Mouse (Mus musculus): ENCODE measurements at regions not wholly inside any gene's neighbourhood (a gene's known extent, or its start where the extent isn't known, plus 50 kb on each side); places are given as distances from the start of the nearest gene placed in this dataset.

DNA sequence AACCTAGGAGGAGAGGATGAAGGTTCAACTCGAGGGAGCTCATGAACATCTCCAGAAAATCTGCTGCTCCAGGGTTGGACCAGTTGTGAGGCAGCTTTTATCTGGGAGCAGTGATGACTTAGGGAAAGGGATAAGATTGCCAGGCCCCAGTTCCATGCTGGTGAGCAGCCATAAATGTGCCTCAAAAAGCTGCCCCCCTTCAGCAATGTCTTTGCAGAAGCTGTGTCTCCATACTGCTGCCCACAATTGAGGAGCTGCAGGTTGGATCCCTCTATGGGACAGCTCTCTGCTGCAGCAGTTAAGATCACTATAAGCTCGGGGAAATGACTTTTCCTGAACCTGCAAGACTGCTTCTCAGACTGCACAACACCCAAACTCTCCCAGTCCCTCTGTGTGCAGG, 543.7 kb downstream of the Nfib start:
- no peak for DNase-seq (ENCODE audit: low read depth, low spot score)

DNA sequence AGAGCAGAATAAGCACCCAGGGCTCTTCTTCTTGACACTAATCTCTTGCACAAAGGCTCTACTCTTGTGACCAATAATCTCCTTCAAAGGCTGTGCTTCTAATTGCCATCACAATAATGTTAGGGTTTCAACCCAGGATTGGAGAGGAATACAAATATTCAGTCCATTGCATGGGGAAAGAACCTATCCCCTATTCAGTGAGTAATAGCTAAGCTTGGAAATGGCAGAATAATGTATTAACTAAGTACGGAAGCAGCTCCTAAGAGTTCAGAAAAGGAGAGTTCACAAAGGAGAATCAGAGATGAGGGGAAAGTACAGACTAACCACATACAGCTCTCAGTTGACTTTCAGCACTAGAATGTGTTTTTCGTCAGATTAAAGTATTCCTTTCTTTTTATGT, 544.3 kb downstream of the Nfib start:
- DNase-seq (ENCODE audit: low read depth, low spot score) = no peak

DNA sequence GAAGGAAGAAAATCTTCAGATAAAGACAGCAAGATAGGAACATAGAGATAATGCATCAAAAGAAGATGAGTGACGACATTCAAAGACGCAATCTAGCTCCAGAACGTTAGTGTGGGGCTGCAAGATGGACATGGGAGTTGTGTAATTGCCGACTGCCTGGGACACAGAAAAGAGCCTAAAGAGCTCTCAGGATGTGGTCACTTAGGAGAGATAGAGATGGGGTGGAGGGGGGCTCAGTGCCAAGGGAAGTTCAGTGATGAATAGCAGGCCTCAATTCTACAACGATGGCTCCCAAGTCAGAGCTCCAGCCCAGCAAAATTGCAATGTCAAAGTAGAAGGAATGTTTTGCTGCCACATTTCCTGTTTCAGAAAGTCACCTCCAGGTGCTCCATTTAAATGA, 545.3 kb downstream of the Nfib start:
- no peak for DNase-seq (ENCODE audit: low read depth, low spot score)

DNA sequence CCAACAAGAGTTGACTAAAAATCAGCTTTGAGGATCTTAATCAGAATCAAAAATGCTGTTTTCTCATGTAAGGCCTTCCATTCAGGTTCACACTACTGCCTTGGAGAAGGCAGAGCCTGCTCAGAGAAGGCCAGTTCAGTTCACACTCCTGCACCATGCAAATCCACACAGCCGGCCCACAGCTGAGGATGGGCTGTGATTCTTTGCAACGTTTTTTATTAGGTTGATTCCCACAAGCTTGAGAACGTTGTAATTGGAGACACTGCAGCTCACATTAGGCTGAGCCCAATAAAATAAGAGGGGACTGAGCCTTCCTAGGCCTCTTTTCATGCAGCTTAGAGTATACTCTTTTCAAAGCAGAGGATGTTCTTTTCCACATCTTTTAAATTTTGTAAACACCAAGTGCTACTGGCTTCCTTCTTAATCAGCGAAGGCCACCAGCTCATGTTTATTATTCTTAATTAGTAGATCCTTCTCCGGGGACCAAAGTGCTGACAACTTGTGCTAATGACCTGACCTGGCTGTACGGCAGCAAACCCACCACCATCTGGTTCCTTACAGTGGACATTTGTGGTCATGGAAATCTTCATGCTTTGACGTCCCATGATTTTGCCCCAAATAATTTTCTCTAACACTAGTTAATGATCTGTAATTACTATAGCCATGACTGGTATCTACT, 549.8 kb downstream of the Nfib start:
- no peak for DNase-seq (ENCODE audit: low read depth, low spot score)

DNA sequence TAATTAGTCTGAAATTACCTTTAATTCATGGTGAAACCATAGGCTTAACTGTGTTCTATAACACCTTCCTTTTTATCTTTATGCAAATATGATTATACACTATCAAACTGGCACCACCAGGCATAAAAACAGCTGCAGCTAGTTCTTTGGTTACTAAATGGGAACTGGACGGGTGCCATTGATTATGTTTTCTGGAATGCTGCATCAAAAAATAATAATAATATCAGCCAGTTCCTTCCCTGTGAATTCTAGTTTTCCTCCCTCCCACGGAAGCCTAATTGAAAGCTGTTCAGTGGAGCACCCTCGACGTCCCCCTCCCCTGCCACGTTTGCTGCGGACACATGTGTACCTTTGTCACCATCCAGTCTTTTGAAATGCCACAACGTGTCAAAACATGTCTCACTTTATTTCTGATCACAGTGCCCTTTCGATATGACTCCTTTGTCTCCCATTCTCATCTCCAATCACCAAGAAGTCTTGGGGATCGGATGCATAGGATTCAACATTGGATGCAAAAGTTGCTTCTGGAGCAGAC, 551.5 kb downstream of the Nfib start:
- DNase-seq (ENCODE audit: low read depth, low spot score) = no peak

DNA sequence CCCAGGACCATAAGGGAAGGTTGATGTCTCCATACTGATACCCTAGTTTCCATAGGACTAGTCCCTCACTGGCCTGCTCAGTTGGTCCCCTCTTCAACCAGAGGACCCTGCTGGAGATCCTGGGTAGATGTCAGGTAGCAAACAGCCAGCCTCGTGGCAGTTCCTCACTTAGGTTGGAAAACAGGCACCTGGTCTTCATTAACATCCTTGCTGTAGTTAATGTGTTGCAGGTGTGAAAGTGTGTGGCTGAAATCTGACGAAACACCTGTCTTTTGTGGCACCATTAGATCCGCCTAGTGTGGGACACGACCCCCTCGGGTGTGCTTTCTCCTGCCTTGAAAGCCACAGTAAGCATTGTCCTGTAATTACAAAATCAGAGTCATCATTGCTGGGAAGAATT, 551.9 kb downstream of the Nfib start:
- no peak for DNase-seq (ENCODE audit: low read depth, low spot score)

DNA sequence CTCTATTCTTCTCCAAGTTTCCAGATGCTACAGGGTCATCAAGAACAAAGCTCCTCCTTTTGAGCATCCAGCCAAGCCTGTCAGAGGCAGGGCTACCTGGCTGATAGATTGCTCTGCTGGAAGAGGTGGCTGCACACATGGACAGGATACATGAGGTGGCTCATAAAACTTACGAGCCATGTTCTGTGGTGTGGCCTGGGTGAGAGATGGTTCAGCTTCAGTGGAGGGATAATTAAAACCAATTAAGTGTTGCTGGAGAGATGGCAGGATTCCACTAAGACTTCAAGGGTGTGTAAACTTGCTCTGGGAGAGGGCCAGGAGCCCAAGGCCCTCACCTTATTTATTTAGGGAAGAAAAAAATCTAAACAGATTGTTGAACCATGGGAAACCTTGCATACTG, 555.6 kb downstream of the Nfib start:
- no peak for DNase-seq (ENCODE audit: low read depth, low spot score)

DNA sequence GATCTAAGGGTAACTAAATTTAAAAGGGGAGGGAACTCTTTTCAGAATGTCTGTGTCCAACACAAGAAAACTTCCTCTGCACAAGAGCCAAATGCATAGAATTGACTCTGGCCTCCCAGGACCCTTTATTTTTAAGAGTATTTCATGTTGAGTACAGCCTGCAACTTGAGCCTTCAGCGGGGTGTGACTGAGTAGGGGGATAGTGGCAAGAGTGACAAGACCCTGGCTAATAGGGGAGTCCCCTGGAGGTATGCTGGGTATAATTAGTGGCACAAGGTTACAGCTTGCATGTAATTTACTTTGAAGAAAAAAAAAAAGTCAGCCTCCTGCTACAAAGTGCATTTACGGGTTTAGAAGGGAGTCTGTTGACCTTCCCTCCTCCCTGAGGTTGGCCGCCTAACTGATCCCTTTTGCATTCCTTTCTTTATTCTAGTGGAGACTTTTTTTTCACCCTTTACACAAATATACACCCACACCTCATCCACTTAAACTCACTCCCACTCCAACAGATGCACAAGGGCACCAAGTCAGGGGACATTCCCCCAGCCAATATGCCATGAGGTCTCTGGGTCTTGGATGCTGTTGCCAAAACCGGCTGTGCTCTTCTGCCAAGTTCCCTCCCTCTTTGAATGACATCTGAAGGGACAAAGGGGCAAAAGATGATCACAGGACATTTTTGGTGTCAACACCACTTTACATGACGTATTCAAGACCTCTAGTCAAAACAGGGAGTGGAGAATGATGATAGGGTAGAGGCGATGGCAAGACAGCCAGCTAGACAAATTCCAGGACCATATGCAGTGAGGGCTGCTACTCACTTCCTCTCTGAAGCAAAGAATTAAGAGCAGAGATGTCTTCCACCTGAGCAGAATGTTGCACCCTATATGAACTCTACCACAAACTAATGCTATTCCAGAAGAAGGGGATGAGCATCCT, 557.2 kb downstream of the Nfib start:
- DNase-seq (ENCODE audit: low read depth, low spot score) = no peak

DNA sequence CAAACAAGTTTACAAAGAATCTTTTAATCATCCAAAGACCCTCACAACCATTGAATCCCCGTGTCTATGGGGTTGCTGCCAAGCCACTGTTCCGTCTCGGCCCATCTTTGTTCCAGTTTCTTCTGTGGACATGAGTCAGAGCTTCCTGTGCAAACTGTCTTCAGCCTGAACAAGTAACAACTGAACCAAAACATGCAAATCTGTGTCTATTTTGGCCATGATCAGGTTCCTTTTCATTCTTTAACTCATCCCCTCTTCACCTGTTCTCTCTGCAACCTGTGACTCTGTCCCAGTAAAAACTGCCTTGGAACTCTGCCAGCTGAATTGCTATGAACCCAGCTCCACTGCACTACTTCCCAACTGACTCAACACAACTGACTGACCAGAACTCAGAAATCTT, 563.2 kb downstream of the Nfib start:
- DNase-seq (ENCODE audit: low read depth, low spot score) = no peak

DNA sequence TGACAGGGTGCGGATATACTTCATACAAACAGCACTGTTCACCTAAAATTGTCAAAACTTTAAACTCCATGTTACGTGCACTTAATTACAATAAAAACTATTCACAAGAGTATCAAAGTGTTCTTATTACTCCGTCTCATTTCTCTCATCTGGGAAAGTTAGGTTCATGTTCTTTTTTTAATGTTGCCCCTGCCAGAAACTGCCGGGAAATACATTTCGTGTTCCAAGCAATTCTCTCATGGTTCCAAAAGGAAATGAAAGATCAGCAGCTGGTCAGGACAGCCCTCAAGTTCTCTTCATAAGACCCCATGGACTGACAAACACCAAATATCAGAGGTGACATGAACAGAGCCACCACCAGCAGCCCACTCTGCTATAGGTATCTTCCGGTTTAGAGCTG, 565.7 kb downstream of the Nfib start:
- DNase-seq (ENCODE audit: low read depth, low spot score) = no peak

DNA sequence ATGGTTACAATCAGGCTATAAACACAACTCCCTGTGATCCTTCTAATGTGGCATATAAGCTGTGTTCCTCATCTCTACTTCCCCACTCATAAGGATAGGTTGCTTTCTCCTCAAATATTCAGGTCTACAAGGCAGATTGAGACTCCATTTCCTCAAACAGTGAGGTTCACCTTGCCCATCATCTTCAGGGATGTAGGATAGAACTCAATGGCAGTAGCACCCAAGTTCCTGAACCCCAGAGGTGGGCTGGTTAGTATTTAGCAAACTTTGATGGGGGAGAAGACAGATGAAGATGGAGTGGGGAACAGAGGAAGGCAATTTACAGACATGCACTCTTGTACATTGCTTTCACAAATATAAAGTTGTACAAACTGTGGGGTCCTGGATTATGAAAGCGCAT, 566.5 kb downstream of the Nfib start:
- DNase-seq (ENCODE audit: low read depth, low spot score) = no peak

DNA sequence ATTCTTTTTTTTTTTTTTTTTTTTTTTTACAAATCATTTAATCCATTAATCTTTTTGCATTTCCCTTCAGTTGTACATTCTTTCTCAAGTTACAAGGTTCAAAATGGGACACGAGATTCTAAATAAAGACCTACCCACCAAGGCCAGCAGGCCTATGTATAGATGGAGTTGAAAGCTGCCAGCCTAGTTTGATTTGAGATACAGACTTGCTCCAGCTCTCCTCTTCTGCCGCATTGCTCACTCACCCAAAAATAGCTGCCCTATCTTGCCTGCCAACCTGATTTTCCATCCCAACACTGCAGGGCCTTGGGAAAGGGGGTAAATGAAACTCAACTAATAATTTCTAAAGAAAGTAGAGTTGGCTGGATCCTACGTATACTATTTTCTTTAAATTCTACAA, 572.7 kb downstream of the Nfib start:
- no peak for DNase-seq (ENCODE audit: low read depth, low spot score)

DNA sequence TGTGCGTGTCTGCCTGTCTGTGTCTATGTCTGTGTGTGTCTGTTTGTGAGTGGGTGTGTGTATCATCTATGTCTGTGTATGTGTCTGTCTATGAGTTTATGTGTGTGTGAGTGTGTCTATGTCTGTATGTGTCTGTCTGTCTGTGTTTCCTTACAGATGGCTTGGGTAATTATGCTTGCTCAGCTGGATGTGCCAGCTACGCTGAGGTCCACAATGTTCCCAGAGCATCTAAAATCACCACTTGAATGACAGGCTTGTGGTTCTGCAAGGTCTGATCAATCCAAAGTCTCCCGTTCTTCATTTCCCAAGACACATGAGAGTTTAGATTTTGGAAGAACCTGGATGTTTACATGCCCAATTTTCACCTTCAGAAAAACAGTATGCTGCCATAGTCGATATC, 573.2 kb downstream of the Nfib start:
- no peak for DNase-seq (ENCODE audit: low read depth, low spot score)

DNA sequence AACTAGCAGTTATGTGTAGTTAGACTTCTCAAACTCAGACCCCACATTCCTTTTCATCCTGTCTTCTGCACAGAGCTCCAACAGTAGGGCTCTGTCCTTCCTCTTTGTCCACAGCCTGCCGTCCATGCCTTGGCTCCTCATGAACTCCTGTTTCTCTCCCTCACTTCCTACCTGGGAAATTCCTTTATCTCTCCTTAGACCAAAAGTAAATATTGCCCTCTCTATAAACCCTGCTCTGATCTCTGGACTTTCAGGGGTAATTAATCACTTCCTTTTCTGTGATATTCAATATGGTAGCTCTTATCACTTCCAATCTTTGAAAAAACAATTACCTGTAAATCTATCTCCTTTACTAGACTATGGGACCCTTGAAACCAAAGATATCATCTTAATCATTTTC, 576.1 kb downstream of the Nfib start:
- DNase-seq (ENCODE audit: low read depth, low spot score) = no peak

DNA sequence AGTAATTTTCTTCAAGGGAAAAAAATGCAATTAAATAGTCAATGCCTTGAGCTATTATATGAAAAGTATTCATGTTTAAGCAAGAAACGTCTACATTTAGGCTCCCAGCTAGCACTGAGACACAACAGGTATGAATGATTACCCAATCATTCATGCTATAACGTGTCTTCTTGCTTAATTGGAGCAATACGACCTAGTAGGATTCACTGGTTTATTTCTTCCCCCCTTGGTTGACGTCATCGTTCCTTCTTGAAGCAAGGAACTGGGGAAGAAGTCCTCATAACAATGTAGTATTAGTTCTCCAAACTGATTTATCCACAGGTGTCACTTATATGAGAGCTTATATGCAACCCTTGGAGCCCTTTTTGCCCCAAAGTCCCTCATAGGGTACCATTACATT, 581.8 kb downstream of the Nfib start:
- DNase-seq (ENCODE audit: low read depth, low spot score) = no peak

DNA sequence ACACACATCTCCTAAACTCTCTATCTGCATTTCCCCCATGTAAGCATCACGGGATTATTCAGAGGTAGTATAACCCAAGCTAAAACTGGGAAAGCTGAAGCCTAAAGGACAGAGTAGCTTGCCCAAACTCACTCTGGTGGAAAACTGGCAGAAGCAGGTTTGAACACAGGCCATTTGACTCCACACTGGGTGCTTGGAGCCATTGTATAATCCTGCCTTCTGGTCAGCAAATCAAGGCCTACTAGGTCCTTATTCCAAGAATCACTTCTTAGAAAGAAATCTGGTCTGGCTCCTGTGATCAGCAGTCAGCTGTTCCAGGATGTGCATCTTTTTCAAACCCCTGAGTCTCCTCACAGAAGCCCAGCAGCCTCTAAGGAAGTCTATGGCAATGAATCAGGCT, 582.4 kb downstream of the Nfib start:
- no peak for DNase-seq (ENCODE audit: low read depth, low spot score)

DNA sequence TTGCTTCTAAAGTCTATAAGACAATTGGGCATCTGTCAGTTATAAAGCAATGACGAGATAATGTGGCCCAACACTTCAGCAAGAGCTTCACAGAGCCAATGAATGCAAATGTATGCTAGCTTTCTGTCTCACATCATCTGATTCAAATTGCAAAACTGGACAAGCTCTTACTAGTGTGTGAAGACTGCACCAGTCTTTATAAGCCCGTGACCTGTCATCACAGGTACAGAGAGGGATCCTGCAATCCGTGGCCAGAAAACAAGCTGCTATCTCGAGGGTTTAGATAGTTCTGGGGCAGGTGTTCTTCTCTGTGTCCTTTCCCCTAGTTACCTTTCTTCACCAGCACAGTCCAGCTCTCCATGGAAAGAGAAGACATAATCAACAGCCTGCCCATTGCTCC, 584.8 kb downstream of the Nfib start:
- no peak for DNase-seq (ENCODE audit: low read depth, low spot score)

DNA sequence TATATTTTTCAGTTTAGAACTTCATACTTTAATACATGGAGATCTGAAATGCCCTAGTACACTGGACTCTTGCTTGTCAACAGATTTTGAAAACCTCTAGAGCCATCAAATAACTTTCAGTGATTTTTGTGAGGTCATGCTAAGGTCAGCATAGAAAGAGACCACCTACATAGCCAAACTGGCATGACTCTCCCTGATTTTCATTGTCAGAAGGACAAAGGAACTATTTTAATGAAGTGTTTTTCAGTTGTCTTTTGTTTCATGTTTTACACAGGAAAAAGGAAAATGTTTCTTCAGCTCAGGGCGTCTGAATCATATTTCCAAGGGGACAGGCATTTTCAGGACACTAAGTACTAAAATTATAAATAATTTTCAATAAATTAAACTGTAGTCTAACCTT, 585.2 kb downstream of the Nfib start:
- no peak for DNase-seq (ENCODE audit: low read depth, low spot score)

DNA sequence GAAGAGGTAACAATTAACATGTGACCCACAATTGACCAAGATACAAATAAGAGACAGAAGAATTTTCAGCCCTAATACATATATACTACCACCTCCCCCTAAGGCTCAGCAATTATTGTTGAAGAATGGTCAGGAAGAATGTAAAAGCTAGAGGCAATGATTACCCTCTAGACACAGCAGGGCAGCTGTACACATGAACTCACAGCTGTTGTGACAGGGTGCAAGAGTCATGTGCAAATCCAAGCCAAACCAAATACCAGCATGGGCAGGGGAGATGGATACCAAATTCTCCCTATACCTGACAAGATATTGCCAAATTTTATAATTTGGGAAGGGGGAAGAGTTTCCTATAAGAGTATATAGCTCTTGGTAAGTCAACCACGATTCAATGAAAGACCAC, 603.7 kb downstream of the Nfib start:
- DNase-seq (ENCODE audit: low read depth, low spot score) = no peak

DNA sequence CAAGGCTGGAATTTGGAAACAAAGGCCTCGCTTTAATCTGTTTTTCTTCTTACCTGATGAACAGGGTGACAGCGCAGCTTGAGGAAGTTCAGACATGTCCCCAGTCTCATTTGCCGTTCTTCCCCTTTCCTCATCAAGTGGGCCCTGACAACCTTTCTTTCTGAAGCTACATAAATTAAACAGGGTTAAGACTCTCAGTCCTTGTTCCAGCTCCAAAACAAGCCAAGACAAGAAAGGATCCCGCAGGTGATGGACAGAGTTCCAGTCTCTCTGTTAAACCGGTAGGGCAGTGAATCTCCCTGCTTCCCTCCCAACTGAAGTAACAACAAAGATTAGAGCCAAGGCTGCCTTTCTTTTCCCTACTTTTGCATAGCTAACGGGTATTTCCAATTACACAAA, 605.6 kb downstream of the Nfib start:
- no peak for DNase-seq (ENCODE audit: low read depth, low spot score)

DNA sequence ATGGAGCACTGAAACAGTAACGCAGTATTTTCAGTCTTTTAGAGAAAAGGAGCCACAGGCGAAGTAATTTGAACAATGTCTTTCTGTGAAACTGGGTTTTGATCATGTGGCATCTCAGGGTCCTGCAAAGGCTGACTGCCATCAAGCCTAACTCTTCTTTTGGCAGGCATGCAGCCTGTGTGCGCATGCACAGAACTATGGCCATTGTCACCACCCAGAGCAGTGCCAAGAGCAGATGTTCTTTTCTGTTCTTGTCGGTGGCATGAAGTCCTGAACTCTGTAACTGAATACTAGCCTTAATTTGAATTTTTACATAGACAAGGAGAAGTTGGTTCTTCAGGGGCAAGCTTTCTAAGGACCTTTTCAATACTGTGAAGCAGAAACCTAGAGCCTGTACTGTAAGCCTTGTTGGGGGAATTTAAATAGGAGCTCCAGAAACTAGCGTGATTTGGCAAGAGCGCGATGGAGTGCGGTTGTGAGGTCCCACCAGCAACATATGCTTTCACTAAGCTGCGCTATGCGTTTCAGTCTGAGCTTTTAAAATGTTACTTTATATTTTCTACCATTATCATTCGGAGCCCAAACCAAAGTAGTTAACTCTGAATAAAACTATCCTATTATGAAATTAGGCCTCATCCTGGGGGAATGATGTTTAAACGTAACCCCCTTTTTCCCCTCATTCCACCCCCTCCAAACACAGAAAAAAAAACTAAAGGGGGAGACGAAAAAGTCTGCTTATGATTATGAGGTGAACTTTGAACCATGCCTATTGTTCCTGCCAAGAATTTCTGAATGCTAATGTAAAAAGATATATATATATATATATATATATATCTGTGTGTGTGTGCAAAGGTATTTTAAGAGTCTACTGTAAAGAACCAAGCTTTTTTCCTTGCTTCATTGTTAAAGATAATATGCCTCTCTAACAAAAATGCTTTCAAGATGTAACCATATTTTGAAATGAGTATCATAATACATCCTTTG, 606.3 kb downstream of the Nfib start:
- DNase-seq (ENCODE audit: low read depth, low spot score) = no peak

All from ZHBTc4 (cell line).